Mouse (Mus musculus) embryonic fibroblast, embryonic 13.5 days (primary cell): ENCODE measurements around the gene Actl6a. TPM values are rescaled to one million over a fixed set of nuclear protein-coding genes. Genes with fewer than 3 reads are reported as not detected.
"Not testable (repeated sequence)": the region's sequence is repeated elsewhere in the genome, so short reads cannot be mapped to it uniquely, and the experiment has no call there.

Source experiments
- H3K27ac ChIP-seq: 2 replicates; pipeline ENCODE4 v1.5.1; 2012; ENCODE audit warnings: low read length, control low read depth, inconsistent platforms; ENCODE audit not compliant: insufficient read depth
- H3K4me1 ChIP-seq: 2 replicates; pipeline ENCODE4 v1.6.1; 2011; ENCODE audit warnings: low read length; ENCODE audit not compliant: control insufficient read depth, insufficient read depth
- H3K4me3 ChIP-seq: 2 replicates; pipeline ENCODE4 v1.5.1; 2011; ENCODE audit warnings: mild to moderate bottlenecking, control low read depth, low read length; ENCODE audit not compliant: insufficient read depth
- CTCF ChIP-seq: IDR thresholded peaks from 2 replicates; pipeline ENCODE4 v1.5.1; 2011; ENCODE audit warnings: mild to moderate bottlenecking, control low read depth, low read length, moderate library complexity, borderline replicate concordance; ENCODE audit not compliant: insufficient read depth
- POLR2A ChIP-seq: IDR thresholded peaks from 2 replicates; pipeline ENCODE4 v1.6.1; 2011; ENCODE audit warnings: low read depth, mild to moderate bottlenecking, control low read depth, low read length, moderate library complexity
- polyA plus RNA-seq: library from polyadenylated mRNA; stranded (reverse); fragments of >200 nt; gene quantifications from 2 replicates; pipeline ENCODE4 v1.2.4, GENCODE M21; 2011; ENCODE audit warnings: low read depth; ENCODE audit not compliant: missing spikeins, insufficient read length

The Actl6a gene
- polyA plus RNA-seq, 1 experiment = 62.1 TPM

- Histone ChIP-seq H3K4me1 (no peaks in the 10 kb centered on the region), H3K4me3 (peak overlapping the region; percentile 93), H3K27ac (peak overlapping the region; percentile 69; the same call in 1 of the 2 replicates)
- TF ChIP-seq CTCF = no peak
- no peak for TF ChIP-seq POLR2A
These were observed 3.3 kb downstream of the Actl6a start for GRCm38 (mm10) chr3:32709388-32709787.

- Histone ChIP-seq H3K4me1 (no peaks in the 10 kb centered on the region), H3K4me3 (no peak overlapping the region), H3K27ac (no peak overlapping the region)
- TF ChIP-seq POLR2A (no peak), CTCF (no peak)
These were observed 7.6 kb downstream of the Actl6a start for GRCm38 (mm10) chr3:32713711-32714110.

GRCm38 (mm10) chr3:32717403-32717802 is 11.3 kb downstream of the Actl6a start:
- not testable (repeated sequence) for H3K4me3 ChIP-seq, H3K27ac ChIP-seq, H3K4me1 ChIP-seq

- H3K27ac ChIP-seq = no peak overlapping the region
- no peak overlapping the region for H3K4me3 ChIP-seq
- no peaks in the 10 kb centered on the region for H3K4me1 ChIP-seq
- no peak for TF ChIP-seq POLR2A
- TF ChIP-seq CTCF = no peak
These were observed 12.2 kb downstream of the Actl6a start for GRCm38 (mm10) chr3:32718271-32718670.

GRCm38 (mm10) chr3:32724191-32724590 is 18.1 kb downstream of the Actl6a start:
- no peak overlapping the region for H3K4me3 ChIP-seq
- H3K27ac ChIP-seq = no peak overlapping the region
- TF ChIP-seq POLR2A = no peak
- no peaks in the 10 kb centered on the region for H3K4me1 ChIP-seq

GRCm38 (mm10) chr3:32725951-32726350 is 19.9 kb downstream of the Actl6a start:
- H3K4me3 ChIP-seq = no peak overlapping the region
- no peak for TF ChIP-seq POLR2A
- TF ChIP-seq CTCF = no peak
- H3K27ac ChIP-seq = no peak overlapping the region
- no peaks in the 10 kb centered on the region for H3K4me1 ChIP-seq

- H3K4me1 ChIP-seq = no peaks in the 10 kb centered on the region
- H3K27ac ChIP-seq = no peak overlapping the region
- TF ChIP-seq CTCF (no peak), POLR2A (no peak)
- no peak overlapping the region for H3K4me3 ChIP-seq
These were observed 21.8 kb downstream of the Actl6a start for GRCm38 (mm10) chr3:32727861-32728260.

GRCm38 (mm10) chr3:32736244-32737171 is 30.4 kb downstream of the Actl6a start, which contains the start of gene Ndufb5:
TSS of gene Ndufb5 (plus strand) at chr3:32736990.
- Histone ChIP-seq H3K4me3 (peak within 1 kb of the TSS; percentile 84), H3K4me1 (no peaks in the 10 kb centered on the region; the same call in 1 of the 2 replicates), H3K27ac (peak within 1 kb of the TSS; percentile 35; the same call in 1 of the 2 replicates)
- no peak for TF ChIP-seq CTCF
- peak; percentile 85 for TF ChIP-seq POLR2A

GRCm38 (mm10) chr3:32737172-32737655 is 31.1 kb downstream of the Actl6a start, which contains the start of gene Mrpl47:
TSS of gene Mrpl47 (minus strand) at chr3:32737605.
- TF ChIP-seq POLR2A = no peak
- TF ChIP-seq CTCF = no peak
- Histone ChIP-seq H3K4me3 (peak within 1 kb of the TSS; percentile 84), H3K4me1 (no peaks in the 10 kb centered on the region; the same call in 1 of the 2 replicates), H3K27ac (peak within 1 kb of the TSS; percentile 35; the same call in 1 of the 2 replicates)

- H3K4me1 ChIP-seq = no peaks in the 10 kb centered on the region; the same call in 1 of the 2 replicates
- no peak overlapping the region for H3K27ac ChIP-seq
- no peak overlapping the region for H3K4me3 ChIP-seq
- no peak for TF ChIP-seq POLR2A
- no peak for TF ChIP-seq CTCF
These were observed 32.5 kb downstream of the Actl6a start for GRCm38 (mm10) chr3:32738549-32738948.
